Mouse (Mus musculus): ENCODE measurements around the gene Ugt1a8.

DNA sequence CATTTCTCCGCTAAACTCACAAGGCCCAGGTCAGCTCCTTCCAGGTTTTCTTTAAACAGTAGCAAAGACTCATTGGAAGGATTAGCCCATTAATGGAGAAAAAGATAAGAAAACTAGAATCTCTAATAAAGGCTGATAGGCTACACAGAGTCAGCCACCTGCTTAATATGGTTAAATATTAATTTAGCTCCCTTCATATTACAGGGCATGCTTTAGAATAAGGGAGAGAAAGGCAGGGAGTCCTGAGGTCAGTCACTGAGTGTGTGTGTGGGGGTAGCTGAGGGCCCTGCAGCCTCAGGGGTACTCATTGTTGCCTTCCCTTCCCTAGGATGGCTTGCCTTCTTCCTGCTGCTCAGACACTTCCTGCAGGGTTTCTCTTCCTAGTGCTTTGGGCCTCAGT lies 50.5 kb downstream of the Ugt1a8 start:
- TF ChIP-seq CTCF (conservative IDR thresholded peaks at IDR 0.05; ENCODE audit: insufficient read depth, insufficient read length, low read depth, low read length) (no peak), POLR2A (IDR thresholded peaks at IDR 0.05; ENCODE audit: low read depth, low read length) (no peak)
